Mouse (Mus musculus) T-cell, adult 2 months (primary cell): ENCODE measurements at regions not wholly inside any gene's neighbourhood (a gene's known extent, or its start where the extent isn't known, plus 50 kb on each side); places are given as distances from the start of the nearest gene placed in this dataset.
"Not testable (repeated sequence)": the region's sequence is repeated elsewhere in the genome, so short reads cannot be mapped to it uniquely, and the experiment has no call there.

Source experiments
- DNase-seq: peaks from one replicate; pipeline ENCODE4 v3.0.0; 2022; ENCODE audit warnings: low spot score

DNA sequence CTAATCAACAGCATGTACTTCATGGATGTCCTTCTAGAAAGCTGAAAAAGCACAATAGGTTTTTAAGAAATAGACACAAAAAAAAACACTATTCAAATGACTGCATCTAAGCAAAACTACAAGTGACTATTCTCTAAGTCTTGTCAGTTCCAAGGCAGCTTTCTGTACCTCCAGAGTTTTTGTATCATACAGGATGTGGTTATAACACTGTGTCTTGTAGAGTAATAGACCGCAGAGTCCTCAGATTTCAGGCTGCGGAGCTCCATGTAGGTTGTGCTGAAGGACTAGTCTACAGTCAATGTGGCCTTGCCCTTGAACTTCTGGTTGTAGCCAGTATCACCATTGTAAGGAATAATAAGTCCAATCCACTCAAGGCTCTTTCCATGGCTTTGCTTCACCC, 1137.7 kb upstream of the Zfp386 start:
- DNase-seq = peak; percentile 18

DNA sequence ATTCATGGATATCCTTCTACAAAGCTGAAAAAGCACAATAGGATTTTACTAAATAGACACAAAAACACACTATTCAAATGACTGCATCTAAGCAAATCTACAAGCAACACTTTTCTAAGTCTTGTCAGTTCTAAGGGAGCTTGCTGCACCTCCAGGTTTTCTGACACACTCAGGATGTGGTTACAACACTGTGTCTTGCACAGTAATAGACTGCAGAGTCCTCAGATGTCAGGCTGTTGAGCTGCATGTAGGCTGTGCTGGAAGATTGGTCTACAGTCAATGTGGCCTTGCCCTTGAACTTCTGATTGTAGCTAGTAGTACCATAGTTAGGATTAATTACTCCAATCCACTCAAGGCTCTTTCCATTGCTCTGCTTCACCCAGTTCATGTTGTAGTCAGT, 1133.1 kb upstream of the Zfp386 start:
- DNase-seq = peak; percentile 53

DNA sequence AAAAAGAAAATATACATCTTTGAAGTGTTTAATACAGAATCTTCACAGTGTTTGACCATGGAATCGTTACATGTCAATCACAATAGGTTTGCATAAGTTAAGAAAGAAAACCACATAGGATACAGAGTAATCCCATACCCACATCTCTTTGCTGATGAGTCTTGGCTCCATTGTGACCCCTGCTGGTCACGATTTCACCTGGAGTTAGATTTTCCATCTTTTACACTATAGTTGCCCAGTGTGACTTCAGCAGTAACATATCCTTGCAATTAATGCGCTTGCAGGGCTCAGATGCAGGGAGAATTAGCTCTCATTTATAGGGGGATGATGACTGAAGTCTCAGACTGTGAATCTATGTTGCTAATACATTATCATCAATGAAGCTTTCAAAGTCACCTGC, 1119.8 kb upstream of the Zfp386 start:
- DNase-seq = no peak

DNA sequence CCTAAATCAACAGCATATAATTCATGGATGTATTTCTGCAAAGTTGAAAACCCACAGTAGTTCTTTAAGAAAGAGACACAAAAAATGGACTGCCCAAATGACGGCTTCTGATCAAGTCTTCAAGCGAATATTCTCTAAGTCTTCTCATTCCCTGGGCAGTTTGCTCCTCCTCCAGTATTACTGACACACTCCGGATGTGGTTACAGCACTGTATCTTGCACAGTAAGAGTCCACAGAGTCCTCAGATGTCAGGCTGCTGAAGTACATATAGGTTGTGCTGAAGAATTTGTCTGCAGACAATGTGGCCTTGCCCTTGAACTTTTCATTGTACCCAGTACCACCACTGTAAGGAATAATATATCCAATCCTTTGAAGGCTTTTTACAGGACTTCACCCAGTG, 1115.4 kb upstream of the Zfp386 start:
- DNase-seq = peak; percentile 33

DNA sequence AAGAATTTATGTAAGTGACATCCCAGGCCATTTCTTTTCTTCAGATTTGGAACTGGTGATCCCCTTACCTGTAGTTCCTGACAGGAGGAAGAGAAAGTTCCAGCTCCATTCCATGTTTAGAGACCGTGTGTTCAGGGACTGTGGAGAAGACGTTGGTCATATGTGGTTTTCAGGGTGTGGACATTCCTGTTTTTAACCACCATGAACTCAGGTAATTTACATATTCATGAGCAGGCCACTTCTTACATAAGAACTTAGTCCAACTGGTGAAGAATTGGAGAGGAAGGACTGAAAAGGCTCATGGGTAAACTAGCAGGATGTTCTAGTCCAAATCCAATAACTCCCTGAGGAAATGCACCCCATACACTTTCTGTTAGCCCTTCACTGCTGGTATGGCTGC, 1114.9 kb upstream of the Zfp386 start:
- DNase-seq = no peak

DNA sequence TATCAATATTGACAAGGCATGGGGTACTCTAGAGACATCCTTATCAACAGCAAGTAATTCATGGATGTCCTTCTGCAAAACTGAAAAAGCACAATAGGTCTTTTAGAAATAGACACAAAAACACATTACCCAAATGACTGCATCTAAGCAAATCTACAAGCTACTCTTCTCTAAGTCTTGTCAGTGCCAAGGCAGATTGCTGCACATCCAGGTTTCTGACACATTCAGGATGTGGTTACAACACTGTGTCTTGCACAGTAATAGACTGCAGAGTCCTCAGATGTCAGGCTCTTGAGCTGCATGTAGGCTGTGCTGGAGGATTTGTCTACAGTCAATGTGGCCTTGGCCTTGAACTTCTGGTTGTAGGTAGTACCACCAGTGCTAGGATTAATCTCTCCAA, 1110.7 kb upstream of the Zfp386 start:
- peak; percentile 10 for DNase-seq

DNA sequence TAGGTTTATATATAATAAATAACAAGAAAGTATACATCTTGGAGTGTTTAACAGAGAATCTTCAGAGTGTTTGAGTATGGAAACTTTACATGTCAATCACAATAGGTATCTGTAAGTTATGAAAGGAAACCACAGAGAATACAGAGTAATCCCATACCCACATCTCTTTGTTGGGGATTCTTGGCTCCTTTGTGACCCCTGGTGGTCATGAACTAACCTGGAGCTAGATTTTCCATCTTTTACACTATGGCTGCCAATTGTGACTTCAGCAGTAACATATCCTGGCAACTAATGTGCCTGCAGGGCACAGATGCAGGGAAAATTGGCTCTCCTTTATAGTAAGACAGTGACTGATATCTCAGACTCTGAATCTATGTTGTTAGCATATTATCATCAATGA, 1107.9 kb upstream of the Zfp386 start:
- peak; percentile 9 for DNase-seq

DNA sequence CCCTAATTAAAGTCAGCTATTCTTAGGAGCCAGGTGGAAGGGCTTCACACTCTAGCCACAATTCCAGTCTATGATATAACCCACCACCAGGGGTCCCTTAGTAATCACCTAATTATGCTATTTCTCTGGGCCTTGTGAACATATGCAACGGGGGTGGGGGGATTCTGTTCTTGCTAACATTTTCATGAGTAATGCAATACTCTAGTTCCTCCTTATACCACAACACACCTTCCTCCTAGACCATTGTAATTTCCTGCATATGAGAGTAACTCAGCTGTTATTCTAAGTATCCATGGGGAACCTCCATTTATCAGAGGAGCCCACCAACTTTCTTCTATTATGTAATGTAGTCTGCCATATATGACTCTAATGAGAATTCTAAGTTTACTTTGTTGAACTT, 1085.4 kb upstream of the Zfp386 start:
- DNase-seq = no peak

DNA sequence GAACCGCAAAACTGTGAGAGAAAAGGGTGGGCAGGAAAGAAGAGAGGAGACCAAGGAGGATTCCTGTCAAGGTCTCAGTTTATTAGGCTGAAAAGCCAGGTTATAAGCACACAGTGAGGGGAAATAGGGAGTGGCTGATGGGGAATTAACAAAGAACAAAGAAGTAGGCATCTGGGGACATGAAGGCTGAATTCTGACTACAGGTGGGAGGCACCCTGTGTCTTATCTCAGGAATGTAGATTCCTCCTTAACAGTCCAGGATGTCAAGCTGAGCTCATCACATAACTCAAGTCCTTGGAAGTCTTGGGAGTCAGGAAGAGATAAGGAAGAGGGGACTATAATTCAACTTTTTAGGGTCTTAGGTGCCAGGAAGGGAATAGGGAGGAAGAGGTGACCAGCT, 1083.3 kb upstream of the Zfp386 start:
- DNase-seq = not testable (repeated sequence)

DNA sequence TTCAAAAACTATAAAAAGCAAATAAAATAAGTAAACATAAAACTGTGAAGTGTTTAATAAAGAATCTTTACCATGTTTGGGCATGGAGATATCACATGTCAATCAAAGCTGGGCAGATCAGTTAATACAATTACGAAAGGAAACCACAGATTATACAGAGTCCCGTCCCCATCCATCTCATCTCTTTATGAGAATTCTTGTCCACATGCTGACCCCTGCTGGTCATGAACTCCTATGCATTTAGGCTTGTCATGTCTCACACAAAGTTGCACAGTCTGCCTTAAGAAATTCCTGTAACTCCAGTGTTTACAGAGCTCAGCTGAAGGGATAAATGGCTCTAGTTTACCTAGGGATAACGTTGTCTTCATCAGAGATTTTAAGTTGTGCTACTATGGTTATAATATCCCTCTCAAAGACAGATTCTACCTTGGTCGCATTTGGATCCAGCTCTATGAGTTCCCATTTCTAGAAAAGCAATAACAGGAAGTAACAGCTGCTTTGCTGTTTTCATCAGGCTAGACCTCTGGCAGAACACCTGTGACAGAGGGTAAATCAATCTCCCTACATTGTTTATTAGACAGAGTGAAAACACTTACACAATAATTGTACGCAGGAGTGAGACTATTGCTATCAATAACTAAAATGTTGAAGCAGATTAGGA, 1065.9 kb upstream of the Zfp386 start:
- DNase-seq = peak; percentile 53

DNA sequence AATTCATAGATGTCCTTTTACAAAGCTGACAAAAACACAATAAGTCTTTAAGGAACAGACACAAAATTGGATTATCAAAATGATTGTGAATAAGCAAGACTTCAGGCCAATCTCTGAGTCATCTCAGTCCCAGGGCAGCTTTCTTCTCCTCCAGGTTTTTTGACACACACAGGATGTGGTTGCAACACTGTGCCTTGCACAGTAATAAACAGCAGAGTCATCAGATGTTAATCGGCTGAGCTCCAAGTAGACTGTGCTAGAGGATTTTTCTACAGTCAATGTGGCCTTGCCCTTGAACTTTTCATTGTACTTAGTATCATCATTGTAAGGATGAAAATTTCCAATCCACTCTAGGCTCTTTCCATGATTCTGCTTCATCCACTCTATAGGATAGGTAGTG, 1056.6 kb upstream of the Zfp386 start:
- peak; percentile 72 for DNase-seq

DNA sequence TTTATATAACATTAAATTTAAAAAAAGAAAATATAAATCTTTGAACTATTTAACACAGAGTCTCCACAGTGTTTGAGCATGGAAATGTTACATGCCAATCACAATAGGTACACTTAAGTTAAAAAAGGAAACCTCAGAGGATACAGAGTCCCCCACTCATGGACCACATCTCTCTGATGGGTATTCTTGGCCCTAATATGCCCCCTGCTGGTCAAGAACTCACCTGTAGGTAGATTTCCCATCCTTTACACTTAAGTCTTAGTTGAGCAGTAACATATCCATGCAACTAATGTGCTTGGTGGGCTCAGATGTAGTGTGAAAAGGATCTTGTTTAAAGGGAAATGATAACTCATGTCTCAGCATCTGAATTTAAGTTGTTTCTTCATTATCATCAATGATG, 1050.7 kb upstream of the Zfp386 start:
- DNase-seq = peak; percentile 28

DNA sequence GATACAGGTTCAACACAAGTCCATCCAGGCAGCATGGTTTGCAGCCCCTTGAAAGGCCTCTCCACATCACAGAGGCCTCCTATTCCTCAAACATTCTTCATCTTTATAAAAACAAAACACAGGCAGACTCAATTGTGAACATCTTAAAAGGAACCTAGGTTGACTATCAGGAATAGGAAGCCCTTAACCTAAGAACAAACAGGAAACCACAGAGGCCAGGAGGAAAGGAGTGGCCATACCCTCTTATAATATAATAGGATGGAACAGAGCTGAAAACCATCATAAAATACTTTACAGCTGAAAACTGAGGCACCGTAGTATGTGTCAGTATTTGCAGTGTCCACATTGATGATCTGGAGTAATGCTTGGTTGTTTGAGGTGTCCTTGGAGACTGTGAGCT, 1044.4 kb upstream of the Zfp386 start:
- no peak for DNase-seq

DNA sequence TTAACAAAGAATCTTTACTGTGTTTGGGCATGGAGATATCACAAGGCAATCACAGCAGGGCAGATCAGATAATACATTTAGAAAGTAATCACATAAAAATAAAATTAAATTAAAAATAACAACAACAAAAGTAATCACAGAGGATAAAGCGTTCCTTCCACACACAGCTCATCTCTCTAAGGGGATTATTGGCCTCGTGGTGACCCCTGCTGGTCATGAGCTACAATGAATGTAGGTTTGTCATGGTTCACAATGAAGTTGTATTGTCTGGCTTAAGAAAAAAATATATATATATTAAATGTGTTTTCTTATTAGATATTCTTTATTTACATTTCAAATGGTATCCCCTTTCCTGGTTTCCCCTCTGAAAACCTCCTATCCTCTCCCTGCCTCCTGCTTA, 1039.1 kb upstream of the Zfp386 start:
- DNase-seq = peak; percentile 9

DNA sequence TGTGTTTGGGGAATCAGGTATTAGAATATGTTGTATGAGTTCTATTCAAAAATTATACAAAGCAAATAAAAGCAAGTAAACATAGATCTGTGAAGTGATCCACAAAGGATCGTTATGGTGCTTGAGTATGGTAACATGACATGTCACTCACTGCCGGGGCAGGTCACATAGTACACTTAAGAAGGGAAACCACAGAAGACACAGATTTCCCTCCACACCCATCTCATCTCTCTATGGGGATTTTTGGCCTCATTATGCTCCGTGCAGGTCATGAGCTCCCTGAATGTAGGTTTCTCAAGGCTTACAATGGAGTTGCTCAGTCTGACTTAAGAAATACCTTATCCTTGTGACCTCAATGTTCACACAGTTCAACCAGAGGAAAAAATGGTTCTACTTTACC, 1034.8 kb upstream of the Zfp386 start:
- no peak for DNase-seq

DNA sequence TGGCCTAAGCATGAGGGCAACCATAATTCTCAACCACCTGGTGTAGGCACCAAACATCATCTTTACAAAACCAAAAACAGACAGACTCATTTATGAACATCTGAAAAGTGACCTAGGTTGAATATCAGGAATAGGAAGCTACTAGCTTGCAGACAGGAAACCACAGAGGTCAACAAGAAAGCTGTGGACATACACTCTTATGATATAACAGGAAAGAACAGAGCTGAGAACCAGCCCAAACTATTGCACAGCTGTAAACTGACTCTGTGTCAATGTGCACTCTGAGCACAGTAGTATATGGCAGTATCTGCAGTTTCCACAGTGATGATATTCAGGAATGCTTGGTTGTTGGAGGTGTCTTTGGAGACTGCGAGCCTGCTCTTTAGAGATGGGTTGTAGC, 1023.8 kb upstream of the Zfp386 start:
- no peak for DNase-seq

DNA sequence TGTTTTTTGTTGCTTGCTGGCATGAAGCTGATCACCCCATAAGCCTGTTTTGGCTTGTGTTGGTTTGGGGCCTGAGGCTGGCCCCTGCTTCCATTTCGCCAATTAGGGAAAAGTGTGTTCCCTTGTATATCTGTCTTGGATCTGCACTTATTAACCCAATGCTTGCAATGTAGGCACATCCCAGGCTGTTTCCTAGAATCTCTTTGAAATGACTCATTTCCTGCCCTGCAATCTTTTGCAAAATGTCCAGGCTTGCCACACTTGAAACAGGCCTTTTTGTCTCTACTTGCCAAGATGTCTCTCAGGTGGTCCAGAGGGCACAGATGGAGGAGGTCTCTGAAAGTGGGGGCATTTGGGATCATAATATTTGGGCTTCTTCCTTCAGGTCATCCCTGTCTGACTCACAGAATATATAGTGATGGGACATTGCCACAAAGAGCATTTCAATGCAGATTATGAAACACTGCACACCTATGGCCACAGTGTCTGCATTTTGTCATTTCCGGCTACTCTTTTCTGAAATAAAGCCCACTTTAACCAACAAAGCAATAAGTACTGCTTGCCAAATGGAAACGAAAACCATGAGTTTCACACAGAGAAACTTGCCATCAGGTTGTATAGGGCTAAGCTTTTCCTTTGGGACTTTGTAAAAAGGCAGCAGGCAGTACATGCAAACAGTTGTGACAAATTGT, 1012.9 kb upstream of the Zfp386 start:
- DNase-seq = no peak

DNA sequence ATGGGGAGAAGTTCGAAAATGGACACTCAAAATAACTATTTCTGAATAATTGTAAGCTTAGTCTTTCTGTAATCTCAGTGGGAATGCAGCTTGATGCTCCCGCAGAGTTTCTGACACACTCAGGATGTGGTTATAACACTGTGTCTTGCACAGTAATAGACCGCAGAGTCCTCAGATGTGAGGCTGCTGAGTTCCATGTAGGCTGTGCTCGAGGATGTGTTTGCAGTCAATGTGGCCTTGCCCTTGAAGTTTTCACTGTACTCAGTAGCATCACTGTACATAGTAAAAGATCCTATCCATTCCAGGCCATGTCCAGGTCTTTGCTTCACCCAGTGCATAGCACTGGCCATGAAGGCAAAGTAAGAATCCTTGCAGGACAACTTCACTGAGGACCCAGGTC, 992.4 kb upstream of the Zfp386 start:
- DNase-seq = peak; percentile 41

DNA sequence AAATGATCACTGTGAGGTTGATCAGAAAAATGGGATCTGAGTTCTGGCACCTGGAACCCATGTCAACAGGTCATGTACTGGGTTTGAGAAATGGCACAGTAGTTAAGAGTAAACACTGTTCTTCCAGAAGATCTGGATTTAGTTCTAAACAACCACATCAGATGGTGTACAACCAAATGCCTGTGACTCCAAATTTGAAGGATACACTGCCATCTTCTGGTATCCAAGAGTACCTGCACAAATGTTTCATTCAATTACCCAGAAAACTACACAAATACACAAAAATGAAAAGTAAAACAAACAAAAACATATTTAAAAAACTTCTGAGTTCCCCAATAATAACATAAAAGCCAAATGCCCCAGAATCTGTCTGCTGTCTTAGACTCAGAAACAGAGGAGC, 987.6 kb upstream of the Zfp386 start:
- not testable (repeated sequence) for DNase-seq

DNA sequence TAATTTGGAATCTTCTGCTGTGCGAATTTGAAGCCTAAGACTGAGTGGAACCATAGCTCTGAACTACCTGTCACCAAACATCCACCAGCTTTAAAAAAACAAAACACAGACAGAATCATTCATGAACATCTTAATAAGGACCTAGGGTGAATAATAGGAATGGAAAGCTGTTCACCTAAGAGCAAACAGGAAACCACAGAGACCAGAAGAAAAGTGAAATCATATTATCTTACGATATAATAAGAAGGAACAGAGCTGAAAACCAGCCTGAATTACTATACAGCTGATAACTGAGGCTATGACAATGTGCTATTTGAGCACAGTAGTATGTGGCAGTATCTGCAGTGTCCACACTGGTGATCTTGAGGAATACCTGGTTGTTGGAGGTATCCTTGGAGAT, 980.3 kb upstream of the Zfp386 start:
- DNase-seq = no peak

DNA sequence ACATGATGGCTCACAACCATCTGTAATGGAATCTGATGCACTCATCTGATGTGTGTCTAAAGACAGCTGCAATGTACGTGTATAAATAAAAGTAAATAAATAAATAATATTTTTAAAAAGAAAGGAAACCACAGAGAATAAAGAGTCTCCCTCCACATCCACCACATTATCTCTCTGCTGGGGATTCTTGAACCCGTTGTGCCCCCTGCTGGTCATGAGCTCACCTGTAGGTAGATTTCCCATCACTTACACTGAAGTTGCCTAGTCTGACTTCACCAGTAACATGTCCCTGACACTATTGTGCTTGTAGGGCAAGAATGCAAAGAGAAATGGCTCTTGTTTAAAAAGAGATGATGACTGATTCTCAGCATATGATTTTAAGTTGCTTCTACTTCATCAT, 956.1 kb upstream of the Zfp386 start:
- DNase-seq = peak; percentile 7

DNA sequence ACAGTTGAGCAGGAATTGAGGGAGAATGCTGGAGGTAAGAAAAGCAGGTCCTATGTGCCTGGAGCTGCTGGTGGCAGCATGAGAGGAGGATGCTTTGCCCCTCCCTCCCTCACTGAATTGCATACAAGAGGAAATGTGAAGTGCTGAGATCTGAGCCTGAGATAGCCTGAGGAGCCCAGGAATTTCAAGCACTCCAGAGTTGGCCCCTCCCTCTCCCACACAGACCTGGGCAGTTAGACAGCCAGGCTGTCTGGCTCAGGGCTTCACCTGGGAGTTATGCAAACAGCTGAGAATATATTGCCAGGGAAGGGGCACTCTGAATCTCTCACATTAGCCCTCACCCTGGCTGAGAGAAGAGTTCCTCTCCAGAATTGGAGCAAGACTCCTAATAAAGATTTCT, 937.8 kb upstream of the Zfp386 start:
- DNase-seq = no peak

DNA sequence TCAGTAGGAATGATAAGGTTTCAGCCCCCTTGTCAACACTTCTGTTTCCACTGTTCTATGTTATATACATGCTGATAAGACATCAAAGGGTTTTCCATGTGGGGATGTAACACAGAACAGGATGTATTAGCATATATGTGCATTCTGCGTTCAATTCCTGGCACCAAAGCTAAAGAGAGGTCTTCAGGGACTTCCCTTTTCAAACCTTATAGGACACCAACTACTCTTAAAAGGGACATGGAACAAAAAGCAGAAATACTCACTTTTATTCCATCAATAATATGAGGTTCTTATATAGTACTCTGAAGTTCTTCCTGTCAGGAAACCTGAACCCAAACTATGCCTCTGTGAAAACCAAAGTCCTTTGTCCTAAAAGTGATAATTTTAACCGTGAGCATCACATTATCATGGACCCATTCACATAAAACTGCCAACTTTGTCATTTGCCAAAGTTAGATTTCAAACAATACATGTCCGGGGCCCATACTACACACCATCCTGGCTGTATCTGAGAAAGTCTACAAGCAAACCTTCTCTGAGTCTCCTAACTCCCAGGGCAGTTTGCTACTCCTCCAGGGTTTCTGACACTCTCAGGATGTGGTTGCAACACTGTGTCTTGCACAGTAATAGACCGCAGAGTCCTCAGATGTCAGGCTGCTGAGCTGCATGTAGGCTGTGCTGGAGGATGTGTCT, 928.2 kb upstream of the Zfp386 start:
- DNase-seq = not testable (repeated sequence)

DNA sequence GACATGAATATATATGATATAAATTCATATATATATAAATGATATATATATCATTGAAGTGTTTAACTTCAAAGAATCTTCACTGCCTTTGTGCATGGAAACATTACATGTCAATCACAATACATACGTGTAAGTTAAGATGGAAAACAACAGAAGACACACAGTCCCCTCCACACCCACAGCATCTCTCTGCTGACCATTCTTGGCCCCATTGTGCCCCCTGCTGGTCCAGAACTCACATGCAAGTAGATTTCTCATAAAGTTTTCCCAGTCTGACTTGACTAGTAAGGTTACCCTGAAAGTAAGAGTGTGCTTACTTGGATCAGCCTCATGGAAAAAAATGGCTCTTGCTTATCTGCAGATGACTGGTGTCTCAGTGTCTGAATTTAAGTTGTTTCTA, 926.3 kb upstream of the Zfp386 start:
- peak; percentile 7 for DNase-seq
